Mouse (Mus musculus) embryonic facial prominence, embryonic 10.5 days (tissue): ENCODE data around the gene Cbr3. TPM values are rescaled to one million over a fixed set of nuclear protein-coding genes. Genes with fewer than 3 reads are reported as not detected.
A peak's percentile ranks its signal among the peaks of the same experiment; 100 is the strongest.

ENCODE experiments used
- DNase-seq: peaks from one replicate; pipeline ENCODE4 v3.0.0-alpha.2; 2017; ENCODE audit warnings: low spot score
- H3K27ac ChIP-seq: fragments of 300-500 bp; sonication (generic); replicated peaks from 2 replicates; pipeline ENCODE4 v1.5.1; 2016; ENCODE audit warnings: mild to moderate bottlenecking
- H3K27me3 ChIP-seq: fragments of 300-500 bp; sonication (generic); replicated peaks from 2 replicates; pipeline ENCODE4 v1.6.1; 2016; ENCODE audit warnings: low read depth, mild to moderate bottlenecking; ENCODE audit not compliant: poor library complexity, severe bottlenecking
- H3K36me3 ChIP-seq: fragments of 300-500 bp; sonication (generic); replicated peaks from 2 replicates; pipeline ENCODE4 v1.6.1; 2016; ENCODE audit warnings: mild to moderate bottlenecking, moderate library complexity
- H3K4me1 ChIP-seq: fragments of 300-500 bp; sonication (generic); 2 replicates; pipeline ENCODE4 v1.6.1; 2016
- H3K4me3 ChIP-seq: fragments of 300-500 bp; sonication (generic); 2 replicates; pipeline ENCODE4 v1.5.1; 2016; ENCODE audit warnings: mild to moderate bottlenecking, moderate library complexity
- H3K9me3 ChIP-seq: fragments of 300-500 bp; sonication (generic); 2 replicates; pipeline ENCODE4 v1.6.1; 2016; ENCODE audit warnings: mild to moderate bottlenecking
- WGBS: fragments of 180-500 bp; shearing (Covaris S2); methylation state at CpG from one replicate; pipeline ENCODE4 v1.1.7; 2016; 5-methylcytosine and 5-hydroxymethylcytosine counted together
- polyA plus RNA-seq: library from polyadenylated mRNA; unstranded; fragments of >200 nt; fragmentation: Nextera tagmentation; extraction: Ambion mirVana; gene quantifications from 2 replicates; pipeline ENCODE4 v1.2.1, GENCODE M21; 2016

The Cbr3 gene
- polyA plus RNA-seq, 1 experiment from 2014 or later: 0.62 TPM

DNA sequence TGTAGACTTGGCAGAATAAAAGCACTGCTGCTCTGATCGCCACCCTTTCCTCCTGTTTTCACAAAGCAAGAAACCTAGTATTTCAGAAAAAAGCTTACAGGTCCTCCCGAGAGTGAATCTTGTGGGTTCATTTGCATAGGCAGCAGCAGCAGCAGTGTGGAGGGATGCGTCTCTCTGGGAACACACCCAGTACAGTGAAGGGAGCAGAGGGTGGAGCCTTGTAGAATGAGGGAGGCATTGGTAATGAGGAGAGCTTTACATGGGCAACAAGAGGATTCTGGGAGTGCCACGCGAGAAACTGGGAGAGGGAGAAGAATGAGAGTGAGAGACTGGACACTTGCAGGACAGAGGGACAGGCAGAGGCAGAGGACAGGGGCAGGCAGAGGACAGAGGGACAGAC lies 31.4 kb downstream of the Cbr3 start:
- Histone ChIP-seq H3K27me3 (peaks cover 30% of the 10 kb centered on the region), H3K9me3 (no peaks in the 10 kb centered on the region), H3K4me3 (no peak overlapping the region), H3K27ac (no peak overlapping the region), H3K4me1 (peaks cover 30% of the 10 kb centered on the region), H3K36me3 (no peaks in the 10 kb centered on the region)
- 36% methylated on average over 5 of the region's 5 CpGs for WGBS
- no peak for DNase-seq

DNA sequence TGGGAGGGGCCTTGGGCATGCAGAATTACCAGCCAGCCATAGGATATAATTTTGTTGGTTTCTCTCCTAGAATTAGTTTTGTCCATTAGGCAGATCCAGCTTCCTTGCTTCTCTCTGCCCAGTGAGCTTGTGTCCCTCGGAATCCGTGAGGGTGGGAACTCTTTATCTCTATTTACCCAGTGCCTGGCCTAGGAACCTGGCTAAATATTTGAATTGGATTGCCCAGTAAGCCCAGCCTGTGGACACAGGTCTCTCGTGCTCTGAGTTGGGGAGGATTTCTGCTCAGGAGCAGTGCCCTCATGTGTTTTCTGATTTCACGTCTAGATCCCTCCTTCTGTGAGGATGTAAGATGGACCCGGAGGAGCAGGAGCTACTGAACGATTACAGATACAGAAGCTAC lies 32.8 kb downstream of the Cbr3 start:
- Histone ChIP-seq H3K27me3 (peaks cover 30% of the 10 kb centered on the region), H3K27ac (no peak overlapping the region), H3K4me1 (peaks cover 30% of the 10 kb centered on the region), H3K36me3 (no peaks in the 10 kb centered on the region), H3K4me3 (no peak overlapping the region), H3K9me3 (no peaks in the 10 kb centered on the region)
- DNase-seq: no peak
- WGBS: 87% methylated on average over 6 of the region's 6 CpGs

DNA sequence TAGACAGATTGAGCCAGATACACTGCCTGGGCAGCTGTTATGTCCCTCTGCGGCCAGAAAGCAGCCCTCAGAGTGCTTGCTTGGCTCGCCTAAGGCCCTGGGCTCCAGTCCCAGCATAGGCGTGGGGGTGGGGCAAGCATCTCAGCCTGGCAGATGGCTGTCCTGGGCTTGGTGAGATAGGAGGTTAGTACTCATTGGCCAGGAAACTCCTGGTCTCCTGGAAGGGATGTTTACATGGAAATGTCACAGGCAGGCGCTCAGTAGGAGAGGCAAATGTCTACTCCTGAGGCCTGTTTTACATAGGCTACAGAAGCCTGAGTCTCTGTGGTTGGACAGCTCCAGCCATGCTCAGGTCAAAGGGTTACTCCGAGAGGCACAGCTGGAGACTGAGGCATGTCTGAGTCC lies 34.3 kb downstream of the Cbr3 start:
- WGBS: 22% methylated on average over 5 of the region's 5 CpGs
- H3K27me3 ChIP-seq: peaks cover 25% of the 10 kb centered on the region
- no peaks in the 10 kb centered on the region for H3K36me3 ChIP-seq
- peaks cover 20% of the 10 kb centered on the region for H3K4me1 ChIP-seq
- H3K4me3 ChIP-seq: no peak overlapping the region
- H3K9me3 ChIP-seq: no peaks in the 10 kb centered on the region
- peak; percentile 39 for DNase-seq
- peak overlapping the region; percentile 1; the same call in 1 of the 2 replicates for H3K27ac ChIP-seq

DNA sequence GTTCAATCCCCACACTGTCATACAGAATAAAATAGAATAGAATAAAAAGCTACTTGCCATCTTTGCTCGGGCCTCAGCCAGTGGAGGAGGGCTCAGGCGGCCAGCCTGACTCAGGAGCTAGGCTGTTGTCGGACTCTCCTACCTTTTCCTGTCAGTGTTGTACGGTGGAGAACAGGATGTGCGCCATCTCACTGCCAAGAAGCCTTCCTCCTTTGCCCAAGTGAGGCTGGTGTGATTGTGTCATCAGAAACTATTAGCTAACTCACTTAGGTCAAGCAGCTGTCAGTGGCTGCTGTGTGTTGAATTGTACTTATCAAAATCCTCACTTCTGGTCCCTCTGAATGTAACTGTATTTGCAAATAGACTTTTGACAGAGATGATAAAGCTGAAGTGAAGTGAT lies 38.8 kb downstream of the Cbr3 start:
- 82% methylated on average over 5 of the region's 5 CpGs for WGBS
- H3K4me3 ChIP-seq: no peak overlapping the region

DNA sequence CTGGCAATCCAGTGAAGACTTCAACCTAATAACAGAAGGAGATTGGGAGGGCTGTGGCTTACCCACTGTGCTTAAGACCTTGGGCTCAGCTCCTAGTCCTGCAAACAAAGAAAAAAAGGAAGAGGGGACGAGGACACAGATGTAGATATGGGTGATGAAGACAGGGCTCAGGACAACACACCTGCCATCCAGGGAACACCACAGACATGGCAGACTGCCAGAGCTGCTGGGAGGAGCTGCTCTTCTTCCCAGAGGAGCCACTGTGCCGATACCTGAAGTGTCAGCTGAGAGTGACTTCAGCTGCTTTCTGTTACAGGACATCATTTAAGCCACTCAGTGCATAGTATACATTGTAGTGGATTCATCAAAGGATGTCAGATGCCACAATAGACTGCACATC lies 39.5 kb downstream of the Cbr3 start:
- no peaks in the 10 kb centered on the region for H3K27me3 ChIP-seq
- 77% methylated on average over 2 of the region's 2 CpGs for WGBS
- H3K4me1 ChIP-seq: peaks cover 2% of the 10 kb centered on the region
- no peak overlapping the region for H3K4me3 ChIP-seq
- H3K27ac ChIP-seq: no peak overlapping the region
- DNase-seq: no peak
- no peaks in the 10 kb centered on the region for H3K36me3 ChIP-seq
- no peaks in the 10 kb centered on the region for H3K9me3 ChIP-seq

More for the DNA sequence above, 38.8 kb downstream of the Cbr3 start:
- H3K9me3 ChIP-seq: no peaks in the 10 kb centered on the region
- peaks cover 8% of the 10 kb centered on the region for H3K4me1 ChIP-seq
- H3K27me3 ChIP-seq: no peaks in the 10 kb centered on the region
- H3K36me3 ChIP-seq: no peaks in the 10 kb centered on the region
- no peak overlapping the region for H3K27ac ChIP-seq
- DNase-seq: no peak

DNA sequence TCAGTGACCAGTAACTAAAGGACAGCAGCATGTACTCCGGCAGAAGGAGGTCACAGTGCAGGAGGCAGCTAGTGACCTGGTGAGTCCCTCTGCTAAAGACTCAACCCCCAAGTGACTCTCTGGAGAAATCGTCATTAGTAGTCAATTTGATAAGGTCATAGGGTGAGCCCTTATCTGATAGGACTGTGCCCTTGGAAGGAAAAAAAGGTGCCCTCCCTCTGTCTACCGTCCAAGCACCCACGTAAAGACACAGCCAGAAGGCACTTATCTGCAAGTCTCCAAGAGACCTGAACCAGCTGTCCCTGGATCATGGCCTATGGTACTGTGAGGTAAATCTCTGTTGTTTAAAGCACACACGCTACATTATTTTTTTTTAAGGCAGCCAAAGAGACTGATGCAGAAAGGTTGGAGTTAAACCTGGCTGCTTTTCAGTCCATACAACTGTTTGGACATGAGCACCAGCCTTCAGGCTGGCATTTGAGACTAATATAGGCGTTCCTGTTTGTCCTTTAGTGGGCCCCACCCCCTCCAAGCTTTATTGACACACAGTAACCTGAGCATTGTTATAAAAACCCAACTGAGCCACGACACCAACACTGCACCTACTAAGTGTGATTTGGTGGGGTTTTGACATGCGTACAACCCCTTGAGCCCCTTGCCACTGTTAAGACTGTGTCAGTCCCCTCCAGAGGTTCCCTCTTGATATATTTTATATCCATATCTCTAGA lies 42.6 kb downstream of the Cbr3 start:
- no peaks in the 10 kb centered on the region for H3K36me3 ChIP-seq
- peaks cover 16% of the 10 kb centered on the region for H3K4me1 ChIP-seq
- WGBS: 68% methylated on average over 8 of the region's 8 CpGs
- no peaks in the 10 kb centered on the region for H3K27me3 ChIP-seq
- no peak overlapping the region for H3K4me3 ChIP-seq
- no peak overlapping the region for H3K27ac ChIP-seq
- no peak for DNase-seq
- no peaks in the 10 kb centered on the region for H3K9me3 ChIP-seq

GRCm38 (mm10) chr16:93726186-93726585 lies 43.2 kb downstream of the Cbr3 start:
- Histone ChIP-seq H3K27me3 (no peaks in the 10 kb centered on the region), H3K4me3 (no peak overlapping the region), H3K27ac (no peak overlapping the region), H3K9me3 (no peaks in the 10 kb centered on the region), H3K4me1 (peaks cover 16% of the 10 kb centered on the region), H3K36me3 (no peaks in the 10 kb centered on the region)
- 91% methylated on average over 4 of the region's 4 CpGs for WGBS
- no peak for DNase-seq

DNA sequence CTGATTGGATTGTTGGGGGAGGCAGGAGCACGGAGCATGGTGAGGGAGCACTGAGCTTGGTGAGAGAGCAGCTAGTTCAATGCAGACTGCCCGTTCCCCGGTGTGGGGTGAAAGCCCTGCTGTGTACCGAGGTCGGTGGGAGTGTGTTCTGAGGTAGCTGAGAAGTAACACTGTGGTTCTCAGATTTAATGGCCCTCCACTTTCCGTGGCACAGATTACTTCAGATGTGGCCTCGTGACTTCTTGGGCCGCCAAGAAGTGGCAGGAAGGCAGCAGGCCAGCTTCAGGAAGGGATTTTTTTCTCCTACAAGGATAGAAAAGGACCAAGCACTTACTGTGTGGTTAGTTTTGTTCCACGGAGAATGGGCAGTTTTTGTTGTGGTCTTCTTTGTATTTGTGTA lies 45.7 kb downstream of the Cbr3 start:
- 82% methylated on average over 9 of the region's 9 CpGs for WGBS
- H3K36me3 ChIP-seq: no peaks in the 10 kb centered on the region
- peaks cover 26% of the 10 kb centered on the region for H3K4me1 ChIP-seq
- H3K27me3 ChIP-seq: no peaks in the 10 kb centered on the region
- DNase-seq: no peak
- no peak overlapping the region for H3K27ac ChIP-seq
- H3K4me3 ChIP-seq: no peak overlapping the region
- H3K9me3 ChIP-seq: no peaks in the 10 kb centered on the region

- 83% methylated on average over 23 of the region's 23 CpGs for WGBS
- Histone ChIP-seq H3K4me3 (no peak overlapping the region), H3K9me3 (no peaks in the 10 kb centered on the region)
These were observed 47.0 kb downstream of the Cbr3 start for GRCm38 (mm10) chr16:93729801-93730721.

GRCm38 (mm10) chr16:93731310-93731709 lies 48.3 kb downstream of the Cbr3 start:
- Histone ChIP-seq H3K27ac (no peak overlapping the region), H3K27me3 (no peaks in the 10 kb centered on the region), H3K9me3 (no peaks in the 10 kb centered on the region), H3K4me1 (peaks cover 37% of the 10 kb centered on the region), H3K4me3 (no peak overlapping the region), H3K36me3 (no peaks in the 10 kb centered on the region)
- DNase-seq: no peak
- 89% methylated on average over 8 of the region's 8 CpGs for WGBS

More at GRCm38 (mm10) chr16:93729801-93730721, 47.0 kb downstream of the Cbr3 start:
- DNase-seq: no peak
- peaks cover 37% of the 10 kb centered on the region for H3K4me1 ChIP-seq
- no peak overlapping the region for H3K27ac ChIP-seq
- H3K36me3 ChIP-seq: no peaks in the 10 kb centered on the region
- H3K27me3 ChIP-seq: no peaks in the 10 kb centered on the region

- Histone ChIP-seq H3K9me3 (no peaks in the 10 kb centered on the region), H3K4me1 (peaks cover 37% of the 10 kb centered on the region), H3K36me3 (no peaks in the 10 kb centered on the region), H3K4me3 (no peak overlapping the region), H3K27me3 (no peaks in the 10 kb centered on the region), H3K27ac (0 out of 2 replicates have a peak overlapping the region, but pooled peaks have one; percentile 2)
- no peak for DNase-seq
- 71% methylated on average over 18 of the region's 18 CpGs for WGBS
These were observed 50.0 kb downstream of the Cbr3 start for GRCm38 (mm10) chr16:93732875-93733569.

- Histone ChIP-seq H3K27me3 (no peaks in the 10 kb centered on the region), H3K36me3 (0 out of 2 replicates have a peak, but pooled peaks cover 4% of the 10 kb centered on the region), H3K27ac (no peak overlapping the region), H3K4me1 (peaks cover 9% of the 10 kb centered on the region), H3K9me3 (no peaks in the 10 kb centered on the region), H3K4me3 (no peak overlapping the region)
- DNase-seq: no peak
- 91% methylated on average over 11 of the region's 11 CpGs for WGBS
These were observed 56.2 kb downstream of the Cbr3 start for GRCm38 (mm10) chr16:93739251-93739650.
